Mouse (Mus musculus) liver, embryonic 15.5 days (tissue): ENCODE measurements around the gene Gm11634. TPM values are rescaled to one million over a fixed set of nuclear protein-coding genes. Genes with fewer than 3 reads are reported as not detected.
A peak's percentile ranks its signal among the peaks of the same experiment; 100 is the strongest.
"Not testable (repeated sequence)": the region's sequence is repeated elsewhere in the genome, so short reads cannot be mapped to it uniquely, and the experiment has no call there.

ENCODE experiments used
- ATAC-seq: fragments of 200-750 bp; cut with Nextera tagmentation; 2 replicates; pipeline ENCODE4 v1.8.0; 2017; ENCODE audit warnings: moderate number of reproducible peaks, mild to moderate bottlenecking, moderate library complexity; ENCODE audit not compliant: insufficient read depth
- H3K27ac ChIP-seq: fragments of 300-500 bp; sonication (generic); replicated peaks from 2 replicates; pipeline ENCODE4 v1.5.1; 2015; ENCODE audit warnings: mild to moderate bottlenecking, inconsistent platforms
- H3K27me3 ChIP-seq: fragments of 300-500 bp; sonication (generic); 2 replicates; pipeline ENCODE4 v1.6.1; 2015; ENCODE audit warnings: mild to moderate bottlenecking, inconsistent platforms
- H3K36me3 ChIP-seq: fragments of 300-500 bp; sonication (generic); replicated peaks from 2 replicates; pipeline ENCODE4 v1.6.1; 2015; ENCODE audit warnings: moderate library complexity, mild to moderate bottlenecking, inconsistent platforms
- H3K4me1 ChIP-seq: fragments of 300-500 bp; sonication (generic); replicated peaks from 2 replicates; pipeline ENCODE4 v1.6.1; 2015; ENCODE audit warnings: inconsistent platforms
- H3K4me2 ChIP-seq: fragments of 300-500 bp; sonication (generic); 2 replicates; pipeline ENCODE4 v1.6.1; 2015; ENCODE audit warnings: moderate library complexity, mild to moderate bottlenecking, inconsistent platforms
- H3K4me3 ChIP-seq: fragments of 300-500 bp; sonication (generic); replicated peaks from 2 replicates; pipeline ENCODE4 v1.5.1; 2015; ENCODE audit warnings: mild to moderate bottlenecking, inconsistent platforms
- H3K9ac ChIP-seq: fragments of 300-500 bp; sonication (generic); 2 replicates; pipeline ENCODE4 v1.6.1; 2015; ENCODE audit warnings: moderate library complexity, mild to moderate bottlenecking, inconsistent platforms
- H3K9me3 ChIP-seq: fragments of 300-500 bp; sonication (generic); replicated peaks from 2 replicates; pipeline ENCODE4 v1.6.1; 2016; ENCODE audit warnings: inconsistent platforms
- WGBS: fragments of 180-500 bp; shearing (Covaris S2); methylation state at CpG from one replicate; pipeline ENCODE4 v1.1.7; 2015; ENCODE audit warnings: mixed read lengths; ENCODE audit not compliant: insufficient replicate concordance; 5-methylcytosine and 5-hydroxymethylcytosine counted together
- polyA plus RNA-seq: library from polyadenylated mRNA; unstranded; fragments of >200 nt; fragmentation: Nextera tagmentation; extraction: Ambion mirVana; gene quantifications from 2 replicates; pipeline ENCODE4 v1.2.1, GENCODE M21; 2015

Gm11634 gene
- polyA plus RNA-seq, 1 experiment from 2014 or later: 0.16 TPM

DNA sequence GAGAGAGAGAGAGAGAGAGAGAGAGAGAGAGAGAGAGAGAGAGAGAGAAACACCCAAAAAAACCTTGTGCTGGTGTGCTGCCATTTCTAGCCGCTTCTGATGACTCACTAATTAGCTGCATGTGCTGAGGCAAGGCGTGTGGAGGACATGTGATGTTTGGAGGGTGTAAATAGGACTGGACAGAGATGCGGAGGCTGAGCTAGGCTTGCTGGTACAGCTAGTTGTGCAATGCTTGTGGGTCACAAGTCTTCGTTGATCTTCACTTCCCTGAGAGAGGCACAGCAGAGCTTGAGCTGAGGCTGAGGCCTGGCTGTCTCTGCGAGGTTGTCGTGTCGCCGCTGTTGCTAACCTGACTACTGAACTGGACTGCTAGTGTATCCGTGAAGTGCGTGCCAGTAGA is 11.4 kb downstream of the Gm11634 start:
- ATAC-seq: peak; percentile 36; the same call in 1 of the 2 replicates
- no peak overlapping the region for H3K4me3 ChIP-seq
- H3K36me3 ChIP-seq: peaks cover 15% of the 10 kb centered on the region; the same call in 1 of the 2 replicates
- no peak overlapping the region for H3K9ac ChIP-seq
- no peaks in the 10 kb centered on the region for H3K27me3 ChIP-seq
- H3K9me3 ChIP-seq: no peaks in the 10 kb centered on the region
- no peak overlapping the region for H3K27ac ChIP-seq
- H3K4me2 ChIP-seq: no peak overlapping the region
- peaks cover 6% of the 10 kb centered on the region for H3K4me1 ChIP-seq
- 77% methylated on average over 10 of the region's 10 CpGs for WGBS

DNA sequence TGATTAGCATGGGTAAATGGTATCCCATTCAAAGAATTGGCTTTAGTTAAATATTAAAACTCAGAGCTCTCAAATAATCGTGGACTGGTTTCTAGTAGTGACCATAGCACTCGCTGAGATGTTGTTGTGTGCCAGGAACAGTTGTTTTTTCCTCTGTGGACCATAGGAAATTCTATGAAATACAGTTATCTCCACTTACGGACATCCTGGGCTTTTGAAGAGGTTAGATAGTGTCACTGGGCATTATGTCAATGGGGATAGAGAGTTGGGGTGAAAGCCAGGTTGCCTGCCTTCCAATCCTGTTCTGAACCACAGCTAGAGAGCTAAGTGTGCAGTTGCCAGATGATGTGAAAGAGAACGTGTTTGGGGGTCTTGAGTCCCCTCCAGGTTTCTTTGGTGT is 13.3 kb downstream of the Gm11634 start:
- WGBS: 45% methylated on average over 4 of the region's 4 CpGs
- ATAC-seq: no peak
- peaks cover 22% of the 10 kb centered on the region for H3K36me3 ChIP-seq
- no peaks in the 10 kb centered on the region for H3K27me3 ChIP-seq
- peaks cover 21% of the 10 kb centered on the region for H3K4me1 ChIP-seq
- H3K27ac ChIP-seq: no peak overlapping the region
- H3K4me3 ChIP-seq: no peak overlapping the region
- H3K9ac ChIP-seq: no peak overlapping the region
- no peaks in the 10 kb centered on the region for H3K9me3 ChIP-seq
- H3K4me2 ChIP-seq: no peak overlapping the region

DNA sequence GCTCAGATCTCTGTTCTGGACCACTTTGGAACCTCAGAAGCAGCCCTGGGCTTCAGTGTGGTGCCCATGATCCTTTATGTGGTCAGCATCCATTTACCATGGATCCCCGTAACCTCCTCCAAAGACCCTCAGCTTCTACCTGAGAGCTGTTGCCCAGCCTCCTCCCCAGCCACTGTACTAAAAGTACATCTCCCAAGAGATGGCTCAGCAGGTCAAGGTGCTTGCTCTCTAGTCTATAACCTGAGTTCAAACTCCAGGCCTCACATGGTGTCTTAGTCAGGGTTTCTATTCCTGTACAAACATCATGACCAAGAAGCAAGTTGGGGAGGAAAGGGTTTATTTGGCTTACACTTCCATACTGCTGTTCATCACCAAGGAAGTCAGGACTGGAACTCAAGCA is 14.0 kb downstream of the Gm11634 start:
- not testable (repeated sequence) for H3K4me3 ChIP-seq, H3K4me2 ChIP-seq, H3K9me3 ChIP-seq, H3K9ac ChIP-seq, H3K27me3 ChIP-seq, H3K27ac ChIP-seq, ATAC-seq
- Histone ChIP-seq H3K36me3 (peaks cover 30% of the 10 kb centered on the region), H3K4me1 (peaks cover 21% of the 10 kb centered on the region)
- WGBS: 83% methylated on average over 1 of the region's 1 CpGs

- Histone ChIP-seq H3K27ac (no peak overlapping the region), H3K4me2 (no peak overlapping the region), H3K9me3 (no peaks in the 10 kb centered on the region), H3K27me3 (no peaks in the 10 kb centered on the region), H3K4me3 (no peak overlapping the region), H3K36me3 (peaks cover 41% of the 10 kb centered on the region), H3K4me1 (peaks cover 14% of the 10 kb centered on the region), H3K9ac (no peak overlapping the region)
- ATAC-seq: no peak
- 84% methylated on average over 2 of the region's 2 CpGs for WGBS
These were observed 15.9 kb downstream of the Gm11634 start for GRCm38 (mm10) chr11:101583205-101583604.

DNA sequence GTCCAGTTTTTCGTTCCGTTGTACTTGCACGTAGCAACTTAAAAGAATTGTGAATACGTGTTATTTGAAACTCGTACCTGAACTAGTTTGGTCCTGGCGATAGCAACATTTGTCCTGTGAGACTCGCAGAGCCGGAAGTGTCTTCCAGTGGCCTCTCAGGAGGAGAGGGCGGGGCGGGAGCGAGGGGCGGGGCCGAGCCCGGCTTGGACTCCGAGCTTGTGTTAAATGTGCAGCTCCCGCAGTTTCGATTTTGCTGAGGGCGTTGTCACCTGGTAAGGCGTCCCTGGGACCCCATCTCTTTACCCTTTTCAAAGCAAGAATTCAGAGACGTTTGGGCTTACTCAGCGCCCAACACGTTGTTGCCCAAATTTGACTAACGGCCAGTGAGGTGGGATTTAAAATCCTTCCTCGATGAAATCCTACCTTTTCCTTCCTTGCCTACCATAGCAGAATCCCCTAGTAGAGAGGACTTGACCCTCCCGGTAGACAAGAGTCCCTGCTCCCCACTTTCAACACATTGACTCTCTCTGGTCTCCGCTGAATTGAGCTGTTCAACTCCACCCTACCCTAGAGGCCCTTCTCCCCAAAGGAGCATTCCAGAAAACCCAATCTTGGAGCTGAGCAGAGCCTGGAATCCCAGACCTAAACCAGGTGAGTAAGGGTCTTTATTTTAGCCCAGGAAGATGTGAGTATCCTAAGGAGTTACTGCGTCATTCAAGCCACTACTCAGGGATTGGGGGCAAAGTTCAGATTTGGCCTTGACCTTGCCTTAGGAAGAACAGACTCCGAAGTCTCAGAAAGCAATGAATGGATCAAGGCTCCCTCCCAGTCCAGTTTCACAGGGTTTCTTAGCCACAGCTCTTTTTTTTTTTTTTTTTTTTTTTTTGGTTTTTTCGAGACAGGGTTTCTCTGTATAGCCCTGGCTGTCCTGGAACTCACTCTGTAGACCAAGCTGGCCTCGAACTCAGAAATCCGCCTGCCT is 16.7 kb downstream of the Gm11634 start, which contains the start of gene Tmem106a:
Gene Tmem106a (plus strand): TSS at position 189 of the 982 bp plus-strand sequence.
- H3K4me2 ChIP-seq: peak within 1 kb of the TSS; percentile 77
- peaks cover 14% of the 10 kb centered on the region for H3K4me1 ChIP-seq
- H3K27me3 ChIP-seq: no peaks in the 10 kb centered on the region
- peak within 1 kb of the TSS; percentile 64 for H3K4me3 ChIP-seq
- 15% methylated on average over 30 of the region's 31 CpGs for WGBS
- peaks cover 49% of the 10 kb centered on the region for H3K36me3 ChIP-seq
- peak; percentile 80 for ATAC-seq
- H3K27ac ChIP-seq: peak within 1 kb of the TSS; percentile 58
- H3K9ac ChIP-seq: peak within 1 kb of the TSS; percentile 63
- no peaks in the 10 kb centered on the region for H3K9me3 ChIP-seq

- Histone ChIP-seq H3K4me2 (no peak overlapping the region), H3K27me3 (no peaks in the 10 kb centered on the region), H3K27ac (peak overlapping the region; percentile 58), H3K9ac (no peak overlapping the region), H3K4me3 (no peak overlapping the region), H3K4me1 (peaks cover 14% of the 10 kb centered on the region), H3K36me3 (peaks cover 55% of the 10 kb centered on the region), H3K9me3 (no peaks in the 10 kb centered on the region)
- ATAC-seq: no peak
- 50% methylated on average over 6 of the region's 6 CpGs for WGBS
These were observed 17.8 kb downstream of the Gm11634 start for GRCm38 (mm10) chr11:101581081-101581764.

DNA sequence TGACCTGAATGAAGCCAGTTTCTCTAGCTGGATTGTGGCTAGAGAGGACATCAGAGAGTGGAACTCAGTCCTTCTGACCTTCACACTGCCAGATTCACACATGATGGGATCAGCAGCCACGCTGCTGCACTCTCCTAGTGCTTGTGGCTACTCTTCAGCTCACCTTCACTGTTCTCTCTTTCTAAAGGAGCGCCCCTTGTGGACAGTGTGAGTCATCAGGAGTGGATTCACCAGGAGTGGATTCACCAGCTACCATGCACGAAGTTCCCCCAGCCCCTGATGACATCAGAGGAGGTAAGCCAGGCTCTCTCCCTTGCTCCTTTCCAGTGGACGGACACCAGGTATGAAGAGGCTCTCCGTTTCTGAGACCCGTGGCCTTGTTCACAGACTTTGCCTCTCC is 22.9 kb downstream of the Gm11634 start:
- H3K27ac ChIP-seq: no peak overlapping the region
- no peaks in the 10 kb centered on the region for H3K9me3 ChIP-seq
- H3K4me1 ChIP-seq: peaks cover 1% of the 10 kb centered on the region; the same call in 1 of the 2 replicates
- H3K4me3 ChIP-seq: no peak overlapping the region
- no peak for ATAC-seq
- WGBS: 77% methylated on average over 6 of the region's 6 CpGs
- no peak overlapping the region for H3K4me2 ChIP-seq
- no peak overlapping the region for H3K9ac ChIP-seq
- no peaks in the 10 kb centered on the region for H3K27me3 ChIP-seq
- peaks cover 97% of the 10 kb centered on the region for H3K36me3 ChIP-seq

GRCm38 (mm10) chr11:101568421-101568820 is 30.6 kb downstream of the Gm11634 start:
- Histone ChIP-seq H3K4me2 (no peak overlapping the region), H3K27ac (no peak overlapping the region), H3K9ac (no peak overlapping the region), H3K4me3 (no peak overlapping the region), H3K27me3 (no peaks in the 10 kb centered on the region), H3K36me3 (peaks cover 96% of the 10 kb centered on the region), H3K9me3 (no peaks in the 10 kb centered on the region), H3K4me1 (no peaks in the 10 kb centered on the region)
- no peak for ATAC-seq
- 83% methylated on average over 3 of the region's 3 CpGs for WGBS

DNA sequence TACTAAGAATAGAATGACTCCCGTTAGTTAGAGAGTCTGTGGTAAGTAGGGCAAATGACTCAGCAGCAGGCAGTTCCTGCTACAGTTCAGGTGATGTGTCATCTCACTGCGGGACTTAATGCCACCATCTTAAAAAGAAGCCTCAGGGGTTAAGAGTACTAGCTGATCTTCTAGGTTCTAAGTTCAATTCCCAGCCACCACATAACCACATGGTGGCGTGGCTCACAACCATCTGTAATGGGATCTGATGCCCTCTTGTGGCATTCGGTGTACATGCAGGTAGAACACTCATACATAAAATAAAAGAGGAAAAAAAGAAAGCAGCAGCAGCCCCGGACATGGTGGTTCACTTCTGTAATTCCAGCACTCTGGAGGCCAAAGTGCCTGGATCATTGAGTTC is 36.7 kb downstream of the Gm11634 start:
- Histone ChIP-seq H3K27me3 (no peaks in the 10 kb centered on the region), H3K9ac (no peak overlapping the region), H3K9me3 (no peaks in the 10 kb centered on the region), H3K36me3 (peaks cover 94% of the 10 kb centered on the region), H3K4me1 (peaks cover 11% of the 10 kb centered on the region), H3K4me2 (no peak overlapping the region), H3K4me3 (no peak overlapping the region), H3K27ac (no peak overlapping the region)
- ATAC-seq: peak; percentile 30; the same call in 1 of the 2 replicates
- WGBS: 16% methylated on average over 5 of the region's 5 CpGs

GRCm38 (mm10) chr11:101556954-101557353 is 42.1 kb downstream of the Gm11634 start:
- no peak for ATAC-seq
- Histone ChIP-seq H3K4me1 (peaks cover 34% of the 10 kb centered on the region), H3K9me3 (no peaks in the 10 kb centered on the region), H3K27ac (peak overlapping the region; percentile 45), H3K4me2 (no peak overlapping the region; the same call in 1 of the 2 replicates), H3K9ac (no peak overlapping the region), H3K36me3 (peaks cover 66% of the 10 kb centered on the region), H3K27me3 (no peaks in the 10 kb centered on the region), H3K4me3 (no peak overlapping the region)
- WGBS: 72% methylated on average over 2 of the region's 2 CpGs

DNA sequence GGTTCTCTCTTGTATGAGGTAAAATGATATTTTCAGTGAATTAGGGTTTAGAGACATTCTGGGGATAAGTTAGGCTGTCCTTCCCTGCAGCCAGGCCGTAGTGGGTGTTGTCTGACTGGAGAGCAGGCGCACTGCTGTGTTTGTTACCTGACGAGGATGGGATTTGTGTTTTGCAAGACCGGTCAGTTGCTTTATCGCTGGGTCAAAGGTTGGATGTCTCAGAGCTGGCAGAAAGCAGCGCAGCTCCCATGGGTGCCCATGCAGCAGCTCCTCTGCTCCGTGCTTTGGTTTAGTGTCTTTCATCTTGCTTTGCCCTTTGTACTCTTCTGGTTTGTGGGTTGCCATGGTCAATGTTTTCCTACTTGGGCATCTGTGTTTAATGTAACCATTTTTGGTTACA is 42.5 kb downstream of the Gm11634 start:
- no peak for ATAC-seq
- Histone ChIP-seq H3K4me2 (no peak overlapping the region; the same call in 1 of the 2 replicates), H3K27ac (peak overlapping the region; percentile 45), H3K9me3 (no peaks in the 10 kb centered on the region), H3K36me3 (peaks cover 62% of the 10 kb centered on the region), H3K4me3 (no peak overlapping the region), H3K9ac (no peak overlapping the region), H3K27me3 (no peaks in the 10 kb centered on the region), H3K4me1 (peaks cover 34% of the 10 kb centered on the region)
- WGBS: 75% methylated on average over 7 of the region's 7 CpGs
